Mouse (Mus musculus): ENCODE results near the gene Bcat2. TPM values are rescaled to one million over a fixed set of nuclear protein-coding genes. Genes with fewer than 3 reads are reported as not detected.

Bcat2 gene
- polyA plus RNA-seq, 1 experiment: 26.3 TPM

DNA sequence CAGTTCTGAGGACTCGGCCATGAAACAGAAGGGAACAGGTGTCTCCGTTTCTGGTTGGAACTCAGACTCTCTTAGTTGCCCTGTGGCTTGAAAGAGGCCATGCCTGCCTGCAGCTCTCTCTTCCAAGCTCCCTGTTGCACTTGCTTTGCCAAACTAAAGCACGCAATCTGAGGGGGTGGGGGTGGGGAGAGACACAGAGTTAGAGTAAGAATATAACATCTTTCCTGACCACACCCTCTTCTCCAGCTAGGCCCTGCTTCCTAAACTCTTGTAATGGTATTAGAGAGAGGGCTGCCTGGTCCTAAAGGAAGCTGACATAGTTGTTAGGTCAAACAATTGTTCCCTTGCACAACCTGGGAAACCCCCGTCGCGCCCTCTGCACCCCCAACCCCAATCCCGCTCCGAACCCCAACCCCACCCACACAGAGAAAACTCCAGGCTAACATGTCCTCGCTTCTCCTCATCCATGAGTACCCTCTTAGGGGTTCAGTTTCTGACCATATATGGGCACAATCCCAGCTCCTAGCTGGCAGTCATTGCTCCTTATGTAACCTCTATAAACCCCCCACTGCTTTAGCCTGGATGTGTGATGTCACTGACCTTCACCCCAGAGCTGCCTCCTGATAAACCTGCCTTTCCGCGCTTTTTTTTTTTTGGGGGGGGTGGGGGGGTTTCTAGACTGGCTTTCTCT lies 19.0 kb upstream of the Bcat2 start:
- no peak for TF ChIP-seq POLR2A (IDR thresholded peaks at IDR 0.05; ENCODE audit: low read depth, low read length)
- TF ChIP-seq CTCF (IDR thresholded peaks at IDR 0.05; ENCODE audit: extremely low read depth, insufficient read length, insufficient replicate concordance, low read depth, low read length): no peak
- no peaks in the 10 kb centered on the region; the same call in 1 of the 2 replicates for H3K27me3 ChIP-seq (ENCODE audit: control insufficient read depth, insufficient read depth, low read length)
- no peak overlapping the region for H3K4me3 ChIP-seq (ENCODE audit: low read depth, low read length)
- no peaks in the 10 kb centered on the region for H3K36me3 ChIP-seq (ENCODE audit: control insufficient read depth, insufficient read depth, low read length)
- no peaks in the 10 kb centered on the region for H3K4me1 ChIP-seq (ENCODE audit: control insufficient read depth, insufficient read depth, insufficient read length, low read length)
- H3K27ac ChIP-seq (ENCODE audit: insufficient read depth, low read depth, low read length): no peak overlapping the region
- 80% methylated on average over 11 of the region's 11 CpGs for WGBS

DNA sequence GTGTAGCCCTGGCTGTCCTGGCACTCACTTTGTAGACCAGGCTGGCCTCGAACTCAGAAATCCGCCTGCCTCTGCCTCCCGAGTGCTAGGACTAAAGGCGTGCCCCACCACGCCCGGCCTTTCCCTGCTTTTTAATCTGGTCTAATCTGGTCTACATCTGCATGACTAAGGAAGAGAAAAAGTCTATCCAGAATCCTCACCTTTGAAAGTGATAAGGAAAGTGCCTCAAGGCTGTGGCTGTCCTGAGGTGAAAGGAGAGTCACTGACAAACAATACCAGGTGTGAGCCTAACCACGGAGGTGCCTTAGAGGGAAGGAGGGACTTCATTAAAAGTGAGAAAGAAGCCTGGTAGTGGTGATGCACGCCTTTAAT lies 18.5 kb upstream of the Bcat2 start:
- Histone ChIP-seq H3K27me3 (ENCODE audit: control insufficient read depth, insufficient read depth, low read length) (no peaks in the 10 kb centered on the region; the same call in 1 of the 2 replicates), H3K36me3 (ENCODE audit: control insufficient read depth, insufficient read depth, low read length) (no peaks in the 10 kb centered on the region), H3K4me3 (ENCODE audit: low read depth, low read length) (no peak overlapping the region), H3K27ac (ENCODE audit: insufficient read depth, low read depth, low read length) (no peak overlapping the region), H3K4me1 (ENCODE audit: control insufficient read depth, insufficient read depth, insufficient read length, low read length) (no peaks in the 10 kb centered on the region)
- no peak for TF ChIP-seq CTCF (IDR thresholded peaks at IDR 0.05; ENCODE audit: extremely low read depth, insufficient read length, insufficient replicate concordance, low read depth, low read length)
- no peak for TF ChIP-seq POLR2A (IDR thresholded peaks at IDR 0.05; ENCODE audit: low read depth, low read length)
- 67% methylated on average over 8 of the region's 8 CpGs for WGBS

- Histone ChIP-seq H3K4me3 (ENCODE audit: low read depth, low read length) (no peak overlapping the region), H3K36me3 (ENCODE audit: control insufficient read depth, insufficient read depth, low read length) (no peaks in the 10 kb centered on the region), H3K27me3 (ENCODE audit: control insufficient read depth, insufficient read depth, low read length) (no peaks in the 10 kb centered on the region), H3K27ac (ENCODE audit: insufficient read depth, low read depth, low read length) (no peak overlapping the region), H3K4me1 (ENCODE audit: control insufficient read depth, insufficient read depth, insufficient read length, low read length) (no peaks in the 10 kb centered on the region)
- whole genome bisulfite sequencing: 61% methylated on average over 8 of the region's 8 CpGs
- TF ChIP-seq CTCF (IDR thresholded peaks at IDR 0.05; ENCODE audit: extremely low read depth, insufficient read length, insufficient replicate concordance, low read depth, low read length) (no peak), POLR2A (IDR thresholded peaks at IDR 0.05; ENCODE audit: low read depth, low read length) (no peak)
These were observed 16.4 kb upstream of the Bcat2 start for GRCm38 (mm10) chr7:45553519-45553918.

- WGBS: 90% methylated on average over 2 of the region's 2 CpGs
- H3K36me3 ChIP-seq (ENCODE audit: control insufficient read depth, insufficient read depth, low read length): no peaks in the 10 kb centered on the region
- no peak overlapping the region for H3K4me3 ChIP-seq (ENCODE audit: low read depth, low read length)
- H3K27me3 ChIP-seq (ENCODE audit: control insufficient read depth, insufficient read depth, low read length): no peaks in the 10 kb centered on the region
- H3K4me1 ChIP-seq (ENCODE audit: control insufficient read depth, insufficient read depth, insufficient read length, low read length): no peaks in the 10 kb centered on the region
- TF ChIP-seq CTCF (IDR thresholded peaks at IDR 0.05; ENCODE audit: extremely low read depth, insufficient read length, insufficient replicate concordance, low read depth, low read length): no peak
- TF ChIP-seq POLR2A (IDR thresholded peaks at IDR 0.05; ENCODE audit: low read depth, low read length): no peak
- no peak overlapping the region for H3K27ac ChIP-seq (ENCODE audit: insufficient read depth, low read depth, low read length)
These were observed 16.0 kb upstream of the Bcat2 start for GRCm38 (mm10) chr7:45553990-45554389.

DNA sequence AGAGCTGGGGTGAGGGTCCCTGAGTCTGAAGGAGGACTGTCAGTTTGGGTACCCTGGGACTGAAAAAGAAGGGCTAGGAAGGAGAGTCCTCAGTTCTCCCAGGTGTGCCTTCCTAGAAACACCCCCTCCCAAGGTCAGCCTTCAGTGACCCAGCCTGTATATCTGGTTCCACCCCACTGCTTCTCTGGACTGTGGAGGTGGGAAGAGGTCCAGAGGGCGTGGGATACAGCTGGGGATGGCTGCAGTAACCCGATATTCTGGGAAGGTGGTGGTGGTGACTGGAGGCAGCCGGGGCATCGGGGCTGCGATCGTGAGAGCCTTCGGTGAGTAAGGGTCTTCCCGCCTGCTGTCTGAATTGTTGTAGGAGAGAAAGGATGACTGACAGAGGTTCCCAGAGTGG lies 15.2 kb upstream of the Bcat2 start, which contains the start of gene Hsd17b14:
Gene Hsd17b14 (plus strand): TSS at position 150 of the 400 bp plus-strand sequence.
- Histone ChIP-seq H3K4me3 (ENCODE audit: low read depth, low read length) (no peak within 1 kb of the TSS), H3K4me1 (ENCODE audit: control insufficient read depth, insufficient read depth, insufficient read length, low read length) (no peaks in the 10 kb centered on the region), H3K36me3 (ENCODE audit: control insufficient read depth, insufficient read depth, low read length) (no peaks in the 10 kb centered on the region), H3K27ac (ENCODE audit: insufficient read depth, low read depth, low read length) (no peak within 1 kb of the TSS), H3K27me3 (ENCODE audit: control insufficient read depth, insufficient read depth, low read length) (no peaks in the 10 kb centered on the region)
- TF ChIP-seq CTCF (IDR thresholded peaks at IDR 0.05; ENCODE audit: extremely low read depth, insufficient read length, insufficient replicate concordance, low read depth, low read length) (no peak), POLR2A (IDR thresholded peaks at IDR 0.05; ENCODE audit: low read depth, low read length) (no peak)
- 51% methylated on average over 8 of the region's 8 CpGs for WGBS

GRCm38 (mm10) chr7:45555787-45556186 lies 14.2 kb upstream of the Bcat2 start:
- Histone ChIP-seq H3K27ac (ENCODE audit: insufficient read depth, low read depth, low read length) (no peak overlapping the region), H3K27me3 (ENCODE audit: control insufficient read depth, insufficient read depth, low read length) (no peaks in the 10 kb centered on the region), H3K4me3 (ENCODE audit: low read depth, low read length) (no peak overlapping the region), H3K4me1 (ENCODE audit: control insufficient read depth, insufficient read depth, insufficient read length, low read length) (peaks cover 2% of the 10 kb centered on the region; the same call in 1 of the 2 replicates), H3K36me3 (ENCODE audit: control insufficient read depth, insufficient read depth, low read length) (no peaks in the 10 kb centered on the region)
- WGBS: 27% methylated on average over 8 of the region's 8 CpGs
- no peak for TF ChIP-seq POLR2A (IDR thresholded peaks at IDR 0.05; ENCODE audit: low read depth, low read length)
- peak; percentile 87 for TF ChIP-seq CTCF (IDR thresholded peaks at IDR 0.05; ENCODE audit: extremely low read depth, insufficient read length, insufficient replicate concordance, low read depth, low read length)

GRCm38 (mm10) chr7:45558907-45559306 lies 11.0 kb upstream of the Bcat2 start:
- no peaks in the 10 kb centered on the region for H3K27me3 ChIP-seq (ENCODE audit: control insufficient read depth, insufficient read depth, low read length)
- peaks cover 2% of the 10 kb centered on the region; the same call in 1 of the 2 replicates for H3K4me1 ChIP-seq (ENCODE audit: control insufficient read depth, insufficient read depth, insufficient read length, low read length)
- no peak overlapping the region for H3K27ac ChIP-seq (ENCODE audit: insufficient read depth, low read depth, low read length)
- H3K4me3 ChIP-seq (ENCODE audit: low read depth, low read length): no peak overlapping the region
- TF ChIP-seq POLR2A (IDR thresholded peaks at IDR 0.05; ENCODE audit: low read depth, low read length): no peak
- TF ChIP-seq CTCF (IDR thresholded peaks at IDR 0.05; ENCODE audit: extremely low read depth, insufficient read length, insufficient replicate concordance, low read depth, low read length): no peak
- H3K36me3 ChIP-seq (ENCODE audit: control insufficient read depth, insufficient read depth, low read length): no peaks in the 10 kb centered on the region
- WGBS: 10% methylated on average over 5 of the region's 6 CpGs

Measured in small intestine, adult 2 months (tissue).